Mouse (Mus musculus): Measurements from ENCODE around the gene Csrnp1. TPM values are rescaled to one million over a fixed set of nuclear protein-coding genes. Genes with fewer than 3 reads are reported as not detected.

Gene Csrnp1
- total RNA-seq (2021) (10 to 100 TPM; 21.1 to 21.6 TPM), polyA plus RNA-seq (2012; rRNA removed) (23.6 and 28.7 TPM in 2 replicates)
- long read RNA-seq, result 0 reads

DNA sequence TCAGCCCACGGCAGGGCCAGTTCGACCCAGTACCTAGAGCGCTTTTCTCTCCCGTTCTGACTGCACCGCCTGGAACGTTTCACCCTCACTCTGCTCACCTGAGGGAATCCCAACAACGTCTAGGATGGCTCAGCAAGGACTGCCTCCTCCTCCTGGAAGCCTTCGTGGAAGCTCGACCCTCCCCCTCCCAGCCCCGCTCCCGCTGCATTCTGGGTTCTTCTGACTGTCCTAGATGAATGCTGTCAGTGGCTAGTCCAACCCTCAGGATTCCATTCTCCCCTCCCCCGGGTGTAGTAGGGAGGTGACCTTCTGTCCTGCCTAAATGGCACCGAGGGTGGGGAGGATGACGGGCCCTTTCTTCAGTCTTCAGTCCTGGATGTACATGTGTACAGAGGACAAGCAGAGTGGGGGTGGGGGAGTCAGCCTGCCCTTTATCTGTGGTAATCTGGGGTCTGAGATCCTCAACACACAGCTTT lies at the start of gene Csrnp1:
Csrnp1 (minus strand) TSS at position 123 of the 476 bp plus-strand sequence.
- no peaks in the 10 kb centered on the region for H3K27me3 ChIP-seq (ENCODE audit: control insufficient read depth, insufficient read depth, low read length)
- peaks cover 20% of the 10 kb centered on the region for H3K4me1 ChIP-seq (ENCODE audit: control insufficient read depth, insufficient read depth, low read length)
- peak within 1 kb of the TSS; percentile 99 for H3K27ac ChIP-seq
- intact Hi-C loops (cut with DNase I), result loop anchor here (1.0 kb wide), 1 partner anchor 16 kb away; no protein-coding TSS in a partner anchor
- H3K4me3 ChIP-seq, result peak within 1 kb of the TSS; percentile 95
- peaks cover 3% of the 10 kb centered on the region; the same call in 1 of the 2 replicates for H3K36me3 ChIP-seq (ENCODE audit: control insufficient read depth, insufficient read depth, low read length)
- no peak for DNase-seq
- H3K79me2 ChIP-seq (replicated peaks; ENCODE audit: control insufficient read depth, insufficient read depth, low read length), result 0 out of 2 replicates have a peak, but pooled peaks cover 2% of the 10 kb centered on the region
- peak within 1 kb of the TSS; percentile 99 for H3K9ac ChIP-seq (ENCODE audit: low read depth, low read length)
- TF ChIP-seq EP300 (IDR thresholded peaks at IDR 0.05; ENCODE audit: insufficient read depth, low read depth, low read length), result no peak
- no peak for TF ChIP-seq POLR2A (IDR thresholded peaks at IDR 0.05; ENCODE audit: insufficient read depth, low read depth, low read length)
- no peak for TF ChIP-seq CTCF (IDR thresholded peaks at IDR 0.05)
- WGBS, result 42% methylated on average over 14 of the region's 14 CpGs

DNA sequence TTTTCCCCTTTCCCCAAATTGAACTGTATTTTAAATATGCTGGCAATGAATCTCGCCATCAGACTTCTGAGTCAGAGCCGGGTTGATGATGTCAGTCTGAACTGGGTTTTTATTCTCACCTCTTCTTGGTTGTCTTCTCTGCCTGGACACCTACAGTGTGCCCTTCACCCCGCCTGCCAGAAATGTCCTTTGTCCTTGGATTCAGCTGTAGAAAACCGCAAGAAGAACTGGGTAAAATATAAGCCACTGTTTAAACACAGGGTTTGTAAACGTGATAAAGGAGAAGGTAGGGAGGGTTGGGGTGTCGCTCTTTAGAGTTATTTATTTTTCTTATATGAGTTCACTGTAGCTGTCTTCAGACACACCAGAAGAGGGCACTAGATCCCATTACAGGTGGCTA lies 48.3 kb upstream of the Csrnp1 start:
- Histone ChIP-seq H3K27ac (no peak overlapping the region), H3K4me3 (no peak overlapping the region), H3K79me2 (replicated peaks; ENCODE audit: control insufficient read depth, insufficient read depth, low read length) (no peaks in the 10 kb centered on the region), H3K4me1 (ENCODE audit: control insufficient read depth, insufficient read depth, low read length) (peaks cover 3% of the 10 kb centered on the region; the same call in 1 of the 2 replicates), H3K9ac (ENCODE audit: low read depth, low read length) (no peak overlapping the region), H3K27me3 (ENCODE audit: control insufficient read depth, insufficient read depth, low read length) (no peaks in the 10 kb centered on the region), H3K36me3 (ENCODE audit: control insufficient read depth, insufficient read depth, low read length) (no peaks in the 10 kb centered on the region)
- no peak for TF ChIP-seq POLR2A (IDR thresholded peaks at IDR 0.05; ENCODE audit: insufficient read depth, low read depth, low read length)
- TF ChIP-seq CTCF (IDR thresholded peaks at IDR 0.05), result no peak
- no peak for TF ChIP-seq EP300 (IDR thresholded peaks at IDR 0.05; ENCODE audit: insufficient read depth, low read depth, low read length)
- intact Hi-C loops (cut with DNase I), result no loop called here
- WGBS, result 87% methylated on average over 6 of the region's 6 CpGs
- no peak for DNase-seq

DNA sequence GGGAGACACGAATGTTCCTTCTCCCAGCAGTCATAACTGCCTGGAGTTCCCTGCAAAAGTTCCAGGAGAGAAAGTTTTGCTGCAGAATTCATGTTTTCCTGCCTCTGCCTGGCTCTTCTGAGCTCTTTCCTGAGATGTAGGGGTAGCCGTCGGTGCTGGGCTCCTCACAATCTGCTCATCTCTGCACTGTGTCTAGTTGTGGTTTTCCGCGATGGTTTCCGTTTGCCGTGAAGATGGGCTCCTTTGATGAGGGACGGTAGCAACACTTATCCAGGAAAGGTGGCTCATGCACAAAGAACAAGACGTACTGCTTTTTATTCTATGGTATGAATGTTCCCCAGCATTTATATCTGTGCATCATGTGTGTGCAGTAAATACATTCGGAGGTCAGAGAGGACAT lies 46.0 kb upstream of the Csrnp1 start:
- H3K27ac ChIP-seq, result no peak overlapping the region
- H3K4me3 ChIP-seq, result no peak overlapping the region
- H3K36me3 ChIP-seq (ENCODE audit: control insufficient read depth, insufficient read depth, low read length), result no peaks in the 10 kb centered on the region
- no peaks in the 10 kb centered on the region for H3K27me3 ChIP-seq (ENCODE audit: control insufficient read depth, insufficient read depth, low read length)
- TF ChIP-seq EP300 (IDR thresholded peaks at IDR 0.05; ENCODE audit: insufficient read depth, low read depth, low read length) (no peak), CTCF (IDR thresholded peaks at IDR 0.05) (no peak), POLR2A (IDR thresholded peaks at IDR 0.05; ENCODE audit: insufficient read depth, low read depth, low read length) (no peak)
- no peak for DNase-seq
- H3K79me2 ChIP-seq (replicated peaks; ENCODE audit: control insufficient read depth, insufficient read depth, low read length), result no peaks in the 10 kb centered on the region
- peaks cover 10% of the 10 kb centered on the region for H3K4me1 ChIP-seq (ENCODE audit: control insufficient read depth, insufficient read depth, low read length)
- WGBS, result 79% methylated on average over 10 of the region's 10 CpGs
- intact Hi-C loops (cut with DNase I), result no loop called here
- H3K9ac ChIP-seq (ENCODE audit: low read depth, low read length), result no peak overlapping the region

DNA sequence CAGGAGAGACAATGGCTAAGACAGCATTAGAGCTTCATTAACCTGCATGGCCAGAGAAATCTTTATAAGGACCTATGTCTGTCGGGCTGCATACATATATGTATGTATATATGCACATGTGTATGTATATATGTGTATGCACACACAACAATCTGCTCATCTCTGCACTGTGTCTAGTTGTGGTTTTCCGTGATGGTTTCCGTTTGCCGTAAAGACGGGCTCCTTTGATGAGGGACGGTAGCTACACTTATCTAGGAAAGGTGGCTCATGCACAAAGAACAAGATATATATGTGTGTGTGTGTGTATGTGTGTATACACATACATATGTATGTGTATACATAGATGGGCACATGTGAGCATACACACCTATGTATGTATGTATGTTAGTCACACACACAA lies 45.4 kb upstream of the Csrnp1 start:
- intact Hi-C loops (cut with DNase I), result no loop called here
- no peaks in the 10 kb centered on the region for H3K27me3 ChIP-seq (ENCODE audit: control insufficient read depth, insufficient read depth, low read length)
- WGBS, result 90% methylated on average over 6 of the region's 6 CpGs
- DNase-seq, result no peak
- peaks cover 10% of the 10 kb centered on the region for H3K4me1 ChIP-seq (ENCODE audit: control insufficient read depth, insufficient read depth, low read length)
- TF ChIP-seq CTCF (IDR thresholded peaks at IDR 0.05) (no peak), POLR2A (IDR thresholded peaks at IDR 0.05; ENCODE audit: insufficient read depth, low read depth, low read length) (no peak), EP300 (IDR thresholded peaks at IDR 0.05; ENCODE audit: insufficient read depth, low read depth, low read length) (no peak)
- H3K27ac ChIP-seq, result no peak overlapping the region
- no peaks in the 10 kb centered on the region for H3K36me3 ChIP-seq (ENCODE audit: control insufficient read depth, insufficient read depth, low read length)
- H3K4me3 ChIP-seq, result no peak overlapping the region
- H3K79me2 ChIP-seq (replicated peaks; ENCODE audit: control insufficient read depth, insufficient read depth, low read length), result no peaks in the 10 kb centered on the region
- H3K9ac ChIP-seq (ENCODE audit: low read depth, low read length), result no peak overlapping the region

DNA sequence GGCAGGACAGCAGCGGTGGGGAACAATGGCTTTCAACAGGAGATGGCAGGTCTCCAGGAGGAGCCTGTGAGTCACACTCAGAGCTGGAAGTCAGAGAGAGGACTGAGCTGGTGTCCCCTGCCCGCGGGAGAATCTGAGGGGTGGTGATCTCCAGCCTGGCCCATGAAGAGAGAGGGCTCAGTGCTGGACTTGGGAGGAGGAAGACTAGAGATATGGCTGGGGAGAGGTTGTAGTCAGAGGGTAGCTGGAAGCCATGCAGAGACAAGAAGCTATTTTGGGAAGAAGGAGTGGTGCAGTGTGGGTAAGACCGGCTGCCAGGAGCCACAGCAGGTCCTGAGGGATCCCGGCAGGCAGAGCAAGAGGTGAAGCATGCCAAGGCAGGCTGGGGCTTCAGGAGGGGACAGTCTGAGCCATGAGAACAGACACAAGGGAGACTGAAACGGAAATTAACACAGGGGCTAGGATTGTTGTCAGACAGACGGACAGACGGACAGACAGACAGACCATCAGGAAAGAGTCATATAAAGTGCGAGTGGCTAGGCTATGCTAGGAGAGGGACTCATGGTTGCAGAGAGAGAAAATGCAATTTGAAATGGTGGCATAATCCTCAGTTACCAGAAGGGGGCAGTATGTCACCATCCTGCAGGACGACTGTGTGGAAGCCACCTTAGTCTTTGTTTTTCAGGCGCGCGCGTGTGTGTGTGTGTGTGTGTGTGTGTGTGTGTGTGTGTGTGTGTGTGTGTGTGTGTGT lies 43.1 kb upstream of the Csrnp1 start:
- TF ChIP-seq CTCF (IDR thresholded peaks at IDR 0.05) (peak; percentile 71), POLR2A (IDR thresholded peaks at IDR 0.05; ENCODE audit: insufficient read depth, low read depth, low read length) (peak; percentile 37; the same call in 1 of the 2 replicates), EP300 (IDR thresholded peaks at IDR 0.05; ENCODE audit: insufficient read depth, low read depth, low read length) (peak; percentile 47; the same call in 1 of the 2 replicates)
- peak; percentile 71 to 83 for DNase-seq
- H3K4me3 ChIP-seq, result peak overlapping the region; percentile 23; the same call in 1 of the 2 replicates
- H3K4me1 ChIP-seq (ENCODE audit: control insufficient read depth, insufficient read depth, low read length), result peaks cover 10% of the 10 kb centered on the region
- H3K36me3 ChIP-seq (ENCODE audit: control insufficient read depth, insufficient read depth, low read length), result no peaks in the 10 kb centered on the region
- no peaks in the 10 kb centered on the region for H3K79me2 ChIP-seq (replicated peaks; ENCODE audit: control insufficient read depth, insufficient read depth, low read length)
- WGBS, result 2% methylated on average over 14 of the region's 14 CpGs
- peak overlapping the region; percentile 89 for H3K27ac ChIP-seq
- H3K9ac ChIP-seq (ENCODE audit: low read depth, low read length), result peak overlapping the region; percentile 41
- H3K27me3 ChIP-seq (ENCODE audit: control insufficient read depth, insufficient read depth, low read length), result no peaks in the 10 kb centered on the region
- intact Hi-C loops (cut with DNase I), result loop anchor here (1.0 kb wide), 2 partner anchors 46 to 71 kb away; no protein-coding TSS in a partner anchor

DNA sequence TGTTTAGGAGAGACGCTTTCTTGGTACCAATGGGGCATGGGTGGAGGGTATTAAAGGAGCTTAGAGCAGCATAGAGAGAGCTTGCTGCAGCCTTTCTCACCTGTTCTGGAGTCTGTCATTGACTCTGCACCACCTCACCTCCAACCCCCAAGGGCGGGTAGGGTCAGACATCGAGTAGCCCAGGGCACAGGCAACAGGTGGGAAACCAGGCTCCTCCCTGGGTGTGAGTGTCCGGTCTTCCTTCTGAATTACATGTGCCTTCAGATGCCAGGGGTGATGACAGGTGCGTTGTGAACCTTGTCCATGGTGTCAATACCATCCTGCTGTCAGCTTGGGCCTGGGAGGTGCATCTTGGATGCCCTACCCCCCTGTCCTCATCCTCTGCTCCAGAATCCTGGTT lies 40.2 kb upstream of the Csrnp1 start:
- intact Hi-C loops (cut with DNase I), result no loop called here
- 65% methylated on average over 5 of the region's 5 CpGs for whole genome bisulfite sequencing

More for the DNA sequence above, 40.2 kb upstream of the Csrnp1 start:
- TF ChIP-seq POLR2A (IDR thresholded peaks at IDR 0.05; ENCODE audit: insufficient read depth, low read depth, low read length) (no peak), CTCF (IDR thresholded peaks at IDR 0.05) (no peak), EP300 (IDR thresholded peaks at IDR 0.05; ENCODE audit: insufficient read depth, low read depth, low read length) (no peak)
- Histone ChIP-seq H3K9ac (ENCODE audit: low read depth, low read length) (no peak overlapping the region), H3K36me3 (ENCODE audit: control insufficient read depth, insufficient read depth, low read length) (no peaks in the 10 kb centered on the region), H3K79me2 (replicated peaks; ENCODE audit: control insufficient read depth, insufficient read depth, low read length) (no peaks in the 10 kb centered on the region), H3K4me3 (no peak overlapping the region), H3K27ac (peak overlapping the region; percentile 97), H3K27me3 (ENCODE audit: control insufficient read depth, insufficient read depth, low read length) (no peaks in the 10 kb centered on the region), H3K4me1 (ENCODE audit: control insufficient read depth, insufficient read depth, low read length) (peaks cover 10% of the 10 kb centered on the region)
- DNase-seq, result no peak
